In genomic region chr2:131188311-131188710, GRCm38 (mm10) we compare ENCODE assay signal across 10 mouse cellular contexts. TPM values are rescaled to one million over a fixed set of nuclear protein-coding genes. Genes with fewer than 3 reads are reported as not detected.
DNase-seq lines count a peak whose midpoint lies in the region; ATAC-seq lines count a peak whose summit lies in the region.
"Had no signal": no experiment of that assay in that cellular context is flagged by ENCODE, and none has a peak within 500 bp of the region (broad histone marks: within the 10 kb centered on the region; RNA-seq: fewer than 3 reads in every experiment).

No protein-coding gene starts in this region.

- peaks cover 5% of the 10 kb centered on the region for H3K36me3 ChIP-seq in forebrain, embryonic 11.5 days (ENCODE audit: control insufficient read depth, insufficient read depth, low read length)
- peaks cover 9% of the 10 kb centered on the region; the same call in 1 of the 2 replicates for H3K36me3 ChIP-seq in forebrain, embryonic 15.5 days
- H3K36me3 ChIP-seq in midbrain, embryonic 11.5 days (ENCODE audit: control insufficient read depth, insufficient read depth, low read length), result peaks cover 5% of the 10 kb centered on the region; the same call in 1 of the 2 replicates
- H3K36me3 ChIP-seq in midbrain, embryonic 16.5 days (ENCODE audit: control insufficient read depth, insufficient read depth, low read length), result peaks cover 7% of the 10 kb centered on the region; the same call in 1 of the 2 replicates
- H3K36me3 ChIP-seq in limb, embryonic 13.5 days, result peaks cover 31% of the 10 kb centered on the region
- peaks cover 10% of the 10 kb centered on the region for H3K36me3 ChIP-seq in neural tube, embryonic 12.5 days

- H3K27me3 ChIP-seq in forebrain, embryonic 11.5 days (ENCODE audit: control insufficient read depth, insufficient read depth, low read length), result no peaks in the 10 kb centered on the region
- no peaks in the 10 kb centered on the region for H3K27me3 ChIP-seq in forebrain, embryonic 15.5 days
- no peaks in the 10 kb centered on the region; the same call in 1 of the 2 replicates for H3K27me3 ChIP-seq in midbrain, embryonic 11.5 days (ENCODE audit: control insufficient read depth, insufficient read depth, low read length)
- no peaks in the 10 kb centered on the region for H3K27me3 ChIP-seq in midbrain, embryonic 16.5 days (ENCODE audit: control insufficient read depth, insufficient read depth, low read depth, low read length)
- no peaks in the 10 kb centered on the region for H3K27me3 ChIP-seq in limb, embryonic 13.5 days
- H3K27me3 ChIP-seq in neural tube, embryonic 12.5 days (replicated peaks), result no peaks in the 10 kb centered on the region

- H3K9me3 ChIP-seq in forebrain, embryonic 11.5 days (ENCODE audit: control insufficient read depth, low read length), result no peaks in the 10 kb centered on the region
- no peaks in the 10 kb centered on the region for H3K9me3 ChIP-seq in forebrain, embryonic 15.5 days
- no peaks in the 10 kb centered on the region for H3K9me3 ChIP-seq in midbrain, embryonic 11.5 days (ENCODE audit: control insufficient read depth, low read length)
- H3K9me3 ChIP-seq in midbrain, embryonic 16.5 days (replicated peaks; ENCODE audit: control insufficient read depth, low read length, poor library complexity, severe bottlenecking), result no peaks in the 10 kb centered on the region
- H3K9me3 ChIP-seq in limb, embryonic 13.5 days, result no peaks in the 10 kb centered on the region
- H3K9me3 ChIP-seq in neural tube, embryonic 12.5 days, result no peaks in the 10 kb centered on the region

- H3K4me2 ChIP-seq in forebrain, embryonic 11.5 days (ENCODE audit: low read depth, low read length, severe bottlenecking), result peak overlapping the region; percentile 65; the same call in 1 of the 2 replicates
- no peak overlapping the region for H3K4me2 ChIP-seq in forebrain, embryonic 15.5 days (replicated peaks)
- H3K4me2 ChIP-seq in midbrain, embryonic 11.5 days, result peak overlapping the region; percentile 85
- H3K4me2 ChIP-seq in midbrain, embryonic 16.5 days (ENCODE audit: low read length), result no peak overlapping the region
- peak overlapping the region; percentile 92 for H3K4me2 ChIP-seq in limb, embryonic 13.5 days (replicated peaks)
- H3K4me2 ChIP-seq in neural tube, embryonic 12.5 days (replicated peaks), result peak overlapping the region; percentile 80

- DNase-seq in forebrain, embryonic 11.5 days (ENCODE audit: low spot score), result no peak
- DNase-seq in midbrain, embryonic 11.5 days (ENCODE audit: low spot score, missing footprints), result no peak
- DNase-seq in cerebellum, adult 18-20 months, result no peak
- DNase-seq in left cerebral cortex, postnatal 25 days (ENCODE audit: low spot score in 2 of 2), result no peak
- DNase-seq: cerebellum, postnatal 14 days; gastrocnemius, postnatal 10 days had no signal

- 97% methylated on average over 5 of the region's 5 CpGs for WGBS in forebrain, embryonic 11.5 days
- WGBS in forebrain, embryonic 15.5 days, result 95% methylated on average over 5 of the region's 5 CpGs
- 94% methylated on average over 5 of the region's 5 CpGs for WGBS in midbrain, embryonic 11.5 days
- 95% methylated on average over 5 of the region's 5 CpGs for WGBS in midbrain, embryonic 16.5 days
- WGBS in limb, embryonic 13.5 days, result 95% methylated on average over 5 of the region's 5 CpGs
- 94% methylated on average over 5 of the region's 5 CpGs for WGBS in neural tube, embryonic 12.5 days

- ATAC-seq in forebrain, embryonic 11.5 days (replicated peaks; ENCODE audit: low FRiP score), result no peak
- ATAC-seq in forebrain, embryonic 15.5 days (replicated peaks), result no peak
- no peak for ATAC-seq in midbrain, embryonic 11.5 days (ENCODE audit: low FRiP score)
- ATAC-seq in midbrain, embryonic 16.5 days, result no peak
- ATAC-seq in limb, embryonic 13.5 days (ENCODE audit: low FRiP score, low read depth), result no peak
- no peak for ATAC-seq in neural tube, embryonic 12.5 days (ENCODE audit: low FRiP score, low read depth)

- H3K27ac ChIP-seq in forebrain, embryonic 11.5 days (ENCODE audit: low read depth, low read length), result no peak overlapping the region
- H3K27ac ChIP-seq in forebrain, embryonic 15.5 days (replicated peaks), result no peak overlapping the region
- no peak overlapping the region for H3K27ac ChIP-seq in midbrain, embryonic 11.5 days (ENCODE audit: low read depth, low read length)
- H3K27ac ChIP-seq in midbrain, embryonic 16.5 days (ENCODE audit: low read length), result no peak overlapping the region
- no peak overlapping the region for H3K27ac ChIP-seq in limb, embryonic 13.5 days
- no peak overlapping the region for H3K27ac ChIP-seq in neural tube, embryonic 12.5 days

- intact Hi-C loops in left cerebral cortex, postnatal 25 days (cut with DNase I), result no loop called here

- peak overlapping the region; percentile 44 for H3K4me3 ChIP-seq in forebrain, embryonic 11.5 days (ENCODE audit: low read depth, low read length)
- no peak overlapping the region for H3K4me3 ChIP-seq in forebrain, embryonic 15.5 days
- peak overlapping the region; percentile 77 for H3K4me3 ChIP-seq in midbrain, embryonic 11.5 days (ENCODE audit: low read depth, low read length)
- H3K4me3 ChIP-seq in midbrain, embryonic 16.5 days (ENCODE audit: low read depth, low read length), result no peak overlapping the region
- no peak overlapping the region; the same call in 1 of the 2 replicates for H3K4me3 ChIP-seq in limb, embryonic 13.5 days
- H3K4me3 ChIP-seq in neural tube, embryonic 12.5 days, result peak overlapping the region; percentile 71

- peaks cover 24% of the 10 kb centered on the region for H3K4me1 ChIP-seq in forebrain, embryonic 11.5 days (replicated peaks; ENCODE audit: control insufficient read depth, insufficient read depth, low read length)
- H3K4me1 ChIP-seq in forebrain, embryonic 15.5 days, result peaks cover 35% of the 10 kb centered on the region
- H3K4me1 ChIP-seq in midbrain, embryonic 11.5 days (ENCODE audit: control insufficient read depth, insufficient read depth, low read length), result peaks cover 43% of the 10 kb centered on the region
- peaks cover 19% of the 10 kb centered on the region for H3K4me1 ChIP-seq in midbrain, embryonic 16.5 days (ENCODE audit: control insufficient read depth, insufficient read depth, low read length)
- H3K4me1 ChIP-seq in limb, embryonic 13.5 days, result peaks cover 43% of the 10 kb centered on the region
- H3K4me1 ChIP-seq in neural tube, embryonic 12.5 days, result peaks cover 50% of the 10 kb centered on the region

- no peak overlapping the region for H3K9ac ChIP-seq in forebrain, embryonic 11.5 days (ENCODE audit: low read length)
- H3K9ac ChIP-seq in forebrain, embryonic 15.5 days (replicated peaks), result no peak overlapping the region
- no peak overlapping the region; the same call in 1 of the 2 replicates for H3K9ac ChIP-seq in midbrain, embryonic 11.5 days (ENCODE audit: low read length)
- no peak overlapping the region for H3K9ac ChIP-seq in midbrain, embryonic 16.5 days (ENCODE audit: low read depth, low read length)
- no peak overlapping the region for H3K9ac ChIP-seq in limb, embryonic 13.5 days
- 0 out of 2 replicates have a peak overlapping the region, but pooled peaks have one; percentile 75 for H3K9ac ChIP-seq in neural tube, embryonic 12.5 days

RNA-seq across cellular contexts. Expression of gene Spef1, which starts 1.2 kb away (rescaled TPM):
- polyA plus RNA-seq in forebrain, embryonic 11.5 days (2014; fragmentation: Nextera tagmentation; extraction: Ambion mirVana), result 9.3 and 10.3 TPM in 2 replicates
- polyA plus RNA-seq in forebrain, embryonic 15.5 days (2015; fragmentation: Nextera tagmentation; extraction: Ambion mirVana), result 13.0 and 13.2 TPM in 2 replicates
- polyA plus RNA-seq in midbrain, embryonic 11.5 days (2014; fragmentation: Nextera tagmentation; extraction: Ambion mirVana), result 6.3 and 7.1 TPM in 2 replicates
- 9.5 and 11.2 TPM in 2 replicates for polyA plus RNA-seq in midbrain, embryonic 16.5 days (2015; fragmentation: Nextera tagmentation; extraction: Ambion mirVana)
- polyA plus RNA-seq in limb, embryonic 13.5 days (2015; fragmentation: Nextera tagmentation; extraction: Ambion mirVana), result 4.7 and 5.5 TPM in 2 replicates
- polyA plus RNA-seq in neural tube, embryonic 12.5 days (2016; fragmentation: Nextera tagmentation; extraction: Ambion mirVana), result 9.0 and 9.3 TPM in 2 replicates
- 10 to 100 TPM in 1 of 2 experiments, 1 to 10 TPM in 1; 9.9 to 12.8 TPM for total RNA-seq in left cerebral cortex, postnatal 25 days (2021)

RNA-seq across cellular contexts. Expression of gene Cdc25b, which starts 1.6 kb away (rescaled TPM):
- polyA plus RNA-seq in forebrain, embryonic 11.5 days (2014; fragmentation: Nextera tagmentation; extraction: Ambion mirVana), result 92.2 and 93.0 TPM in 2 replicates
- polyA plus RNA-seq in forebrain, embryonic 15.5 days (2015; fragmentation: Nextera tagmentation; extraction: Ambion mirVana), result 36.4 and 37.9 TPM in 2 replicates
- 122 and 130 TPM in 2 replicates for polyA plus RNA-seq in midbrain, embryonic 11.5 days (2014; fragmentation: Nextera tagmentation; extraction: Ambion mirVana)
- 16.2 and 18.5 TPM in 2 replicates for polyA plus RNA-seq in midbrain, embryonic 16.5 days (2015; fragmentation: Nextera tagmentation; extraction: Ambion mirVana)
- 57.6 and 60.3 TPM in 2 replicates for polyA plus RNA-seq in limb, embryonic 13.5 days (2015; fragmentation: Nextera tagmentation; extraction: Ambion mirVana)
- polyA plus RNA-seq in neural tube, embryonic 12.5 days (2016; fragmentation: Nextera tagmentation; extraction: Ambion mirVana), result 97.0 and 99.5 TPM in 2 replicates
- 10 to 100 TPM; 13.3 to 16.2 TPM for total RNA-seq in left cerebral cortex, postnatal 25 days (2021)

RNA-seq across cellular contexts. Expression of gene Cenpb, which starts 8.4 kb away (rescaled TPM):
- 12.3 and 13.7 TPM in 2 replicates for polyA plus RNA-seq in forebrain, embryonic 11.5 days (2014; fragmentation: Nextera tagmentation; extraction: Ambion mirVana)
- polyA plus RNA-seq in forebrain, embryonic 15.5 days (2015; fragmentation: Nextera tagmentation; extraction: Ambion mirVana), result 18.8 and 19.7 TPM in 2 replicates
- 8.7 and 9.5 TPM in 2 replicates for polyA plus RNA-seq in midbrain, embryonic 11.5 days (2014; fragmentation: Nextera tagmentation; extraction: Ambion mirVana)
- polyA plus RNA-seq in midbrain, embryonic 16.5 days (2015; fragmentation: Nextera tagmentation; extraction: Ambion mirVana), result 11.1 and 11.7 TPM in 2 replicates
- 11.2 and 11.6 TPM in 2 replicates for polyA plus RNA-seq in limb, embryonic 13.5 days (2015; fragmentation: Nextera tagmentation; extraction: Ambion mirVana)
- 19.3 and 21.1 TPM in 2 replicates for polyA plus RNA-seq in neural tube, embryonic 12.5 days (2016; fragmentation: Nextera tagmentation; extraction: Ambion mirVana)
- 10 to 100 TPM; 77.3 to 78.8 TPM for total RNA-seq in left cerebral cortex, postnatal 25 days (2021)

RNA-seq across cellular contexts. Expression of gene Ap5s1, which starts 18.6 kb away (rescaled TPM):
- 30.6 and 31.4 TPM in 2 replicates for polyA plus RNA-seq in forebrain, embryonic 11.5 days (2014; fragmentation: Nextera tagmentation; extraction: Ambion mirVana)
- 36.5 and 37.0 TPM in 2 replicates for polyA plus RNA-seq in forebrain, embryonic 15.5 days (2015; fragmentation: Nextera tagmentation; extraction: Ambion mirVana)
- polyA plus RNA-seq in midbrain, embryonic 11.5 days (2014; fragmentation: Nextera tagmentation; extraction: Ambion mirVana), result 26.6 and 29.4 TPM in 2 replicates
- polyA plus RNA-seq in midbrain, embryonic 16.5 days (2015; fragmentation: Nextera tagmentation; extraction: Ambion mirVana), result 33.0 and 34.7 TPM in 2 replicates
- 28.0 and 31.3 TPM in 2 replicates for polyA plus RNA-seq in limb, embryonic 13.5 days (2015; fragmentation: Nextera tagmentation; extraction: Ambion mirVana)
- polyA plus RNA-seq in neural tube, embryonic 12.5 days (2016; fragmentation: Nextera tagmentation; extraction: Ambion mirVana), result 30.7 and 36.3 TPM in 2 replicates
- total RNA-seq in left cerebral cortex, postnatal 25 days (2021), result 10 to 100 TPM; 25.1 to 25.4 TPM

RNA-seq across cellular contexts. Expression of gene 1700037H04Rik, which starts 28.4 kb away (rescaled TPM):
- polyA plus RNA-seq in forebrain, embryonic 11.5 days (2014; fragmentation: Nextera tagmentation; extraction: Ambion mirVana), result 122 and 132 TPM in 2 replicates
- polyA plus RNA-seq in forebrain, embryonic 15.5 days (2015; fragmentation: Nextera tagmentation; extraction: Ambion mirVana), result 88.7 and 95.4 TPM in 2 replicates
- polyA plus RNA-seq in midbrain, embryonic 11.5 days (2014; fragmentation: Nextera tagmentation; extraction: Ambion mirVana), result 112 and 122 TPM in 2 replicates
- polyA plus RNA-seq in midbrain, embryonic 16.5 days (2015; fragmentation: Nextera tagmentation; extraction: Ambion mirVana), result 74.0 and 74.1 TPM in 2 replicates
- polyA plus RNA-seq in limb, embryonic 13.5 days (2015; fragmentation: Nextera tagmentation; extraction: Ambion mirVana), result 55.2 and 56.0 TPM in 2 replicates
- polyA plus RNA-seq in neural tube, embryonic 12.5 days (2016; fragmentation: Nextera tagmentation; extraction: Ambion mirVana), result 98.8 and 104 TPM in 2 replicates
- 10 to 100 TPM; 71.7 to 75.8 TPM for total RNA-seq in left cerebral cortex, postnatal 25 days (2021)

Comparison
In these comparisons a context has a peak if more than half of its experiments do, and no peak if none do; other contexts are left out.
1. H3K4me2 ChIP-seq: peak in forebrain, embryonic 11.5 days (single experiment), midbrain, embryonic 11.5 days (single experiment), limb, embryonic 13.5 days (single experiment) and neural tube, embryonic 12.5 days (single experiment); none in forebrain, embryonic 15.5 days (single experiment) and midbrain, embryonic 16.5 days (single experiment).
2. H3K4me3 ChIP-seq: peak in forebrain, embryonic 11.5 days (single experiment), midbrain, embryonic 11.5 days (single experiment) and neural tube, embryonic 12.5 days (single experiment); none in forebrain, embryonic 15.5 days (single experiment), midbrain, embryonic 16.5 days (single experiment) and limb, embryonic 13.5 days (single experiment).